Mouse (Mus musculus) neural tube, embryonic 14.5 days (tissue): ENCODE measurements around the gene Bmx. TPM values are rescaled to one million over a fixed set of nuclear protein-coding genes. Genes with fewer than 3 reads are reported as not detected.
A peak's percentile ranks its signal among the peaks of the same experiment; 100 is the strongest.

Experiments
- ATAC-seq: fragments of 200-750 bp; cut with Nextera tagmentation; 2 replicates; pipeline ENCODE4 v1.8.0; 2017; ENCODE audit warnings: low read depth, mild to moderate bottlenecking, moderate TSS enrichment, moderate library complexity
- H3K27ac ChIP-seq: fragments of 300-500 bp; sonication (generic); 2 replicates; pipeline ENCODE4 v1.5.1; 2014; ENCODE audit warnings: low read depth, mild to moderate bottlenecking, control low read depth, low read length, moderate library complexity, mixed read lengths
- H3K27me3 ChIP-seq: fragments of 300-500 bp; sonication (generic); 2 replicates; pipeline ENCODE4 v1.6.1; 2014; ENCODE audit warnings: low read length; ENCODE audit not compliant: control insufficient read depth, insufficient read depth
- H3K36me3 ChIP-seq: fragments of 300-500 bp; sonication (generic); 2 replicates; pipeline ENCODE4 v1.6.1; 2014; ENCODE audit warnings: low read length, mixed read lengths; ENCODE audit not compliant: control insufficient read depth, insufficient read depth
- H3K4me1 ChIP-seq: fragments of 300-500 bp; sonication (generic); 2 replicates; pipeline ENCODE4 v1.6.1; 2014; ENCODE audit warnings: low read length; ENCODE audit not compliant: control insufficient read depth, insufficient read depth
- H3K4me2 ChIP-seq: fragments of 300-500 bp; sonication (generic); 2 replicates; pipeline ENCODE4 v1.6.1; 2014; ENCODE audit warnings: mild to moderate bottlenecking, low read depth, low read length, control low read depth
- H3K4me3 ChIP-seq: fragments of 300-500 bp; sonication (generic); 2 replicates; pipeline ENCODE4 v1.5.1; 2014; ENCODE audit warnings: low read depth, low read length, control low read depth, mixed read lengths
- H3K9ac ChIP-seq: fragments of 300-500 bp; sonication (generic); replicated peaks from 2 replicates; pipeline ENCODE4 v1.6.1; 2014; ENCODE audit warnings: low read depth, mild to moderate bottlenecking, control low read depth, low read length, mixed read lengths
- H3K9me3 ChIP-seq: fragments of 300-500 bp; sonication (generic); 2 replicates; pipeline ENCODE4 v1.6.1; 2016; ENCODE audit warnings: low read length; ENCODE audit not compliant: control insufficient read depth
- WGBS: fragments of 180-500 bp; shearing (Covaris S2); extraction: QIAGEN DNeasy Blood & Tissue Kit; methylation state at CpG from one replicate; pipeline ENCODE4 v1.1.7; 2014; 5-methylcytosine and 5-hydroxymethylcytosine counted together
- polyA plus RNA-seq: library from polyadenylated mRNA; unstranded; fragments of >200 nt; fragmentation: Nextera tagmentation; extraction: Ambion mirVana; gene quantifications from 2 replicates; pipeline ENCODE4 v1.2.1, GENCODE M21; 2014

Gene Bmx
- polyA plus RNA-seq, 1 experiment from 2014 or later, result not detected

- no peak for ATAC-seq
- 93% methylated on average over 2 of the region's 2 CpGs for WGBS
- no peaks in the 10 kb centered on the region for H3K9me3 ChIP-seq
Observed at GRCm38 (mm10) chrX:164197679-164198078, 60.3 kb downstream of the Bmx start.

GRCm38 (mm10) chrX:164189880-164190279 lies 68.1 kb downstream of the Bmx start:
- Histone ChIP-seq H3K27me3 (no peaks in the 10 kb centered on the region), H3K4me3 (no peak overlapping the region), H3K36me3 (no peaks in the 10 kb centered on the region), H3K4me2 (no peak overlapping the region), H3K4me1 (no peaks in the 10 kb centered on the region), H3K27ac (no peak overlapping the region), H3K9me3 (no peaks in the 10 kb centered on the region), H3K9ac (no peak overlapping the region)
- ATAC-seq, result no peak

More at GRCm38 (mm10) chrX:164197679-164198078, 60.3 kb downstream of the Bmx start:
- no peak overlapping the region for H3K4me2 ChIP-seq
- no peaks in the 10 kb centered on the region for H3K4me1 ChIP-seq
- H3K36me3 ChIP-seq, result no peaks in the 10 kb centered on the region
- H3K4me3 ChIP-seq, result no peak overlapping the region
- H3K27me3 ChIP-seq, result no peaks in the 10 kb centered on the region
- no peak overlapping the region for H3K27ac ChIP-seq
- H3K9ac ChIP-seq, result no peak overlapping the region

- H3K9me3 ChIP-seq, result no peaks in the 10 kb centered on the region
- no peak overlapping the region for H3K4me2 ChIP-seq
- ATAC-seq, result no peak
- WGBS, result 36% methylated on average over 3 of the region's 3 CpGs
- no peak overlapping the region for H3K4me3 ChIP-seq
- no peak overlapping the region for H3K9ac ChIP-seq
- H3K36me3 ChIP-seq, result no peaks in the 10 kb centered on the region
- H3K27me3 ChIP-seq, result no peaks in the 10 kb centered on the region
- no peaks in the 10 kb centered on the region for H3K4me1 ChIP-seq
- H3K27ac ChIP-seq, result no peak overlapping the region
Observed at GRCm38 (mm10) chrX:164183844-164184243, 74.1 kb downstream of the Bmx start.

GRCm38 (mm10) chrX:164179746-164180145 lies 78.2 kb downstream of the Bmx start:
- WGBS, result 10% methylated on average over 3 of the region's 3 CpGs
- H3K27me3 ChIP-seq, result no peaks in the 10 kb centered on the region

GRCm38 (mm10) chrX:164178856-164179255 lies 79.1 kb downstream of the Bmx start:
- H3K4me2 ChIP-seq, result no peak overlapping the region
- WGBS, result 88% methylated on average over 2 of the region's 2 CpGs
- H3K9me3 ChIP-seq, result no peaks in the 10 kb centered on the region
- no peak for ATAC-seq
- H3K27me3 ChIP-seq, result no peaks in the 10 kb centered on the region
- no peak overlapping the region for H3K4me3 ChIP-seq
- H3K9ac ChIP-seq, result no peak overlapping the region
- no peaks in the 10 kb centered on the region for H3K4me1 ChIP-seq
- no peaks in the 10 kb centered on the region for H3K36me3 ChIP-seq
- H3K27ac ChIP-seq, result no peak overlapping the region

More at GRCm38 (mm10) chrX:164179746-164180145, 78.2 kb downstream of the Bmx start:
- Histone ChIP-seq H3K27ac (no peak overlapping the region), H3K4me1 (no peaks in the 10 kb centered on the region), H3K9me3 (no peaks in the 10 kb centered on the region), H3K4me3 (no peak overlapping the region), H3K9ac (no peak overlapping the region), H3K4me2 (no peak overlapping the region), H3K36me3 (no peaks in the 10 kb centered on the region)
- peak; percentile 66; the same call in 1 of the 2 replicates for ATAC-seq

- Histone ChIP-seq H3K4me3 (no peak overlapping the region), H3K27ac (no peak overlapping the region), H3K4me1 (no peaks in the 10 kb centered on the region), H3K36me3 (no peaks in the 10 kb centered on the region), H3K9me3 (no peaks in the 10 kb centered on the region), H3K9ac (no peak overlapping the region), H3K27me3 (no peaks in the 10 kb centered on the region), H3K4me2 (no peak overlapping the region)
- ATAC-seq, result no peak
- WGBS, result 50% methylated on average over 2 of the region's 2 CpGs
Observed at GRCm38 (mm10) chrX:164175780-164176179, 82.2 kb downstream of the Bmx start.

- 80% methylated on average over 1 of the region's 1 CpGs for WGBS
- Histone ChIP-seq H3K36me3 (no peaks in the 10 kb centered on the region), H3K9ac (no peak overlapping the region), H3K4me1 (no peaks in the 10 kb centered on the region), H3K27me3 (no peaks in the 10 kb centered on the region), H3K9me3 (no peaks in the 10 kb centered on the region), H3K27ac (no peak overlapping the region), H3K4me3 (no peak overlapping the region), H3K4me2 (no peak overlapping the region)
- ATAC-seq, result no peak
Observed at GRCm38 (mm10) chrX:164175311-164175710, 82.7 kb downstream of the Bmx start.

GRCm38 (mm10) chrX:164173880-164174279 lies 84.1 kb downstream of the Bmx start:
- Histone ChIP-seq H3K27me3 (no peaks in the 10 kb centered on the region), H3K4me1 (no peaks in the 10 kb centered on the region), H3K4me2 (no peak overlapping the region), H3K27ac (no peak overlapping the region), H3K9me3 (no peaks in the 10 kb centered on the region), H3K9ac (no peak overlapping the region), H3K4me3 (no peak overlapping the region), H3K36me3 (no peaks in the 10 kb centered on the region)
- no peak for ATAC-seq
- 95% methylated on average over 4 of the region's 4 CpGs for WGBS

- no peaks in the 10 kb centered on the region for H3K9me3 ChIP-seq
- ATAC-seq, result no peak
- no peak overlapping the region for H3K4me2 ChIP-seq
- H3K4me1 ChIP-seq, result no peaks in the 10 kb centered on the region
- no peak overlapping the region for H3K4me3 ChIP-seq
- no peak overlapping the region for H3K27ac ChIP-seq
- H3K9ac ChIP-seq, result no peak overlapping the region
- H3K36me3 ChIP-seq, result no peaks in the 10 kb centered on the region
- WGBS, result 86% methylated on average over 2 of the region's 2 CpGs
- no peaks in the 10 kb centered on the region for H3K27me3 ChIP-seq
Observed at GRCm38 (mm10) chrX:164171034-164171433, 87.0 kb downstream of the Bmx start.

- no peak overlapping the region for H3K4me3 ChIP-seq
- 76% methylated on average over 1 of the region's 1 CpGs for WGBS
- no peaks in the 10 kb centered on the region for H3K36me3 ChIP-seq
- H3K9ac ChIP-seq, result no peak overlapping the region
- ATAC-seq, result no peak
- H3K27ac ChIP-seq, result no peak overlapping the region
- no peak overlapping the region for H3K4me2 ChIP-seq
- no peaks in the 10 kb centered on the region for H3K9me3 ChIP-seq
- H3K27me3 ChIP-seq, result no peaks in the 10 kb centered on the region
- no peaks in the 10 kb centered on the region for H3K4me1 ChIP-seq
Observed at GRCm38 (mm10) chrX:164164681-164165080, 93.3 kb downstream of the Bmx start.
